Mouse (Mus musculus) embryonic fibroblast, embryonic 13.5 days (primary cell): ENCODE data around the gene Dach1.

ENCODE experiments used
- CTCF ChIP-seq: IDR thresholded peaks from 2 replicates; pipeline ENCODE4 v1.5.1; 2011; ENCODE audit warnings: mild to moderate bottlenecking, control low read depth, low read length, moderate library complexity, borderline replicate concordance; ENCODE audit not compliant: insufficient read depth
- POLR2A ChIP-seq: IDR thresholded peaks from 2 replicates; pipeline ENCODE4 v1.6.1; 2011; ENCODE audit warnings: low read depth, mild to moderate bottlenecking, control low read depth, low read length, moderate library complexity

GRCm38 (mm10) chr14:97963624-97964023 is 205.9 kb downstream of the Dach1 start:
- TF ChIP-seq CTCF (no peak), POLR2A (no peak)
